Mouse (Mus musculus): Measurements from ENCODE around the gene Fgr. TPM values are rescaled to one million over a fixed set of nuclear protein-coding genes. Genes with fewer than 3 reads are reported as not detected.

The Fgr gene
- polyA plus RNA-seq, 1 experiment from 2014 or later: not detected

DNA sequence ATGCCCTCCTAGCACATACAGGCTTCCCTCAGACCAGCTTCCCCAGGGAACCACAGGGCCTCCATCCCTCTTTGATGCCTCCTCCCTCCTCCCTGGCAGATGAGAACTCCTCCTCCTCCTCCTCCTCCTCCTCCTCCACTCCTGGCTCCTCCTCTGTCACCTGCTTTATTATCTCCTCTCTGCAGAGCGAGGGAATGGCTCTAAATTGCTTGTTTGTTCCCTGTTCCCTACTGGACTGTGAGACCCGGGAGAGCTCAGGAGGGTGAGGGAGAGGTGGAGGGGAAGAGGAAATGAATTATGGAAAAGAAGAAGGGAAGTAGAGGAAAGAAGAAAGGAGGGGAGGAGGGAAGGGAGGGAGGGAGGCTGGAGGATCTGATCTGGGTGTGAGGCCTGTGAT is 18.5 kb upstream of the Fgr start:
- no peaks in the 10 kb centered on the region for H3K27me3 ChIP-seq (ENCODE audit: control insufficient read depth, insufficient read depth, low read length)
- ATAC-seq (ENCODE audit: low FRiP score) (no peak), DNase-seq (ENCODE audit: low spot score, missing footprints) (no peak)
- no peaks in the 10 kb centered on the region for H3K36me3 ChIP-seq (ENCODE audit: control insufficient read depth, insufficient read depth, low read length)
- peaks cover 17% of the 10 kb centered on the region for H3K4me1 ChIP-seq (ENCODE audit: control insufficient read depth, insufficient read depth, low read length)
- H3K27ac ChIP-seq (ENCODE audit: low read depth, low read length): no peak overlapping the region
- WGBS: 39% methylated on average over 2 of the region's 2 CpGs
- no peaks in the 10 kb centered on the region for H3K9me3 ChIP-seq (ENCODE audit: control insufficient read depth, low read length)
- H3K9ac ChIP-seq (ENCODE audit: low read length): no peak overlapping the region
- H3K4me2 ChIP-seq: no peak overlapping the region
- H3K4me3 ChIP-seq (ENCODE audit: low read depth, low read length): no peak overlapping the region

DNA sequence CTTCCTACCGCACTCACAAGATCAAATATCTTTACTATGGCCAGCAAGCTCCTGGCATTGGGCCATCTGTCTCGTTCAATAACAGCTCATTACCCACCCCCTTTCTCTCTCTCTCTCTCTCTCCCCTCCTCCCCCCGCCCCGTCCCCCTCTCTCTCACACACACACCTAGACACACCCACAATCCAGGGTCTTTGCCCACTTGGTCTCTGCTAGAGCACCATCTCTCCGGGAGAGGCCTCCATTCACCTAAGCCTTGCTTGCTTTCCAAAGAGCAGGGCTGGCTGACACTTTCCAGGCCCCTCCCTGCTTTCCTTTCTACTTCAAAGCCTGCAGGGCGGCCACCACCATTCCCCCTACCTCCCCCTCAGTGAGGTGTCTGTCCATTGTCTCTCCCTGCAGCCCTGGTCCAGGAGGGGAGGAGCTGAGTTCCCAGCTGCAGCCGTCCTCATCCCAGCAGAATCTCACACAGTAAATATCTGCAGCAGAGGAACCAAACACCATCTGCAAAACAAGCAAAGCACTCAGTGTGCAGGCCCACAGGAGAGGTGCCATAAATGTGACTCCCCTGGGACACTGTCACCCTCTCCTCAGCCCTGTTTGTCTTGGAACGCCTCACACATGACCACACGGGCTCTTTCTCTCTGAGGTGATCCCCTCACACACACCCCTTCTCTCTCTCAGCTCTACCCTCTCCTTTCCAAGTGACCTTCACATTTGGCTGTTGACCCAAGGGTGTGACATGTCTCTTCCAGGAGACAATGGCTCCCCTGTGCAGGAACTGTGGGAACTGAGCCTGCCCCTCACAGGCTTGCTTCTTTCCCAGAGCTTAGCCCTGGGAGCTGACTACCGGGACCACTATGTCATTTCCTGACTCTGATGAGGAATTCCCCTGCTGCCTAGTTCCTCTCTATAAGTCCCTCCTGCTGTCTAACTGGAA is 14.9 kb upstream of the Fgr start:
- Histone ChIP-seq H3K36me3 (ENCODE audit: control insufficient read depth, insufficient read depth, low read length) (no peaks in the 10 kb centered on the region), H3K4me1 (ENCODE audit: control insufficient read depth, insufficient read depth, low read length) (peaks cover 17% of the 10 kb centered on the region), H3K27me3 (ENCODE audit: control insufficient read depth, insufficient read depth, low read length) (no peaks in the 10 kb centered on the region), H3K9ac (ENCODE audit: low read length) (peak overlapping the region; percentile 42), H3K9me3 (ENCODE audit: control insufficient read depth, low read length) (no peaks in the 10 kb centered on the region), H3K4me3 (ENCODE audit: low read depth, low read length) (no peak overlapping the region), H3K27ac (ENCODE audit: low read depth, low read length) (peak overlapping the region; percentile 82), H3K4me2 (no peak overlapping the region; the same call in 1 of the 2 replicates)
- no peak for DNase-seq (ENCODE audit: low spot score, missing footprints)
- 6% methylated on average over 10 of the region's 10 CpGs for WGBS
- ATAC-seq (ENCODE audit: low FRiP score): peak; percentile 71

DNA sequence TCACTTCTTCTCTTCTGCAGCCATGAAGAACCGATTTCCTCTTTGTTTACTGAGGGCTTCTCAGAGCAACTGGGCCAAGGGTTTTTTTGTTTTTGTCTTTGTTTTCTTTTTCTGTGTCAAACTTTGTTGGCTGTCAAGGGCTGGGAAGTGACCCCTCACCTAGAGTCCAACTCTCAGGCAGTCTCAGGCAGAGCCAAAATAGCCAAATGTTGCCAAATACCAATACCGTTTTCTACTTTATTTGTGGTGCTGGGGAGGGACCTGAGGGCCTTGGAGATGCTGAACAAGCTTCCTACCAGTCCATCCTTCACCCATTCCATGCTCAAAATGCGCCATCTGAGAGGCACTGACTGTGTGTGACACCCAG is 14.2 kb upstream of the Fgr start:
- DNase-seq (ENCODE audit: low spot score, missing footprints) (no peak), ATAC-seq (ENCODE audit: low FRiP score) (no peak)
- Histone ChIP-seq H3K27ac (ENCODE audit: low read depth, low read length) (peak overlapping the region; percentile 82; the same call in 1 of the 2 replicates), H3K4me1 (ENCODE audit: control insufficient read depth, insufficient read depth, low read length) (peaks cover 21% of the 10 kb centered on the region), H3K4me2 (no peak overlapping the region), H3K4me3 (ENCODE audit: low read depth, low read length) (no peak overlapping the region), H3K27me3 (ENCODE audit: control insufficient read depth, insufficient read depth, low read length) (no peaks in the 10 kb centered on the region), H3K36me3 (ENCODE audit: control insufficient read depth, insufficient read depth, low read length) (no peaks in the 10 kb centered on the region), H3K9ac (ENCODE audit: low read length) (no peak overlapping the region), H3K9me3 (ENCODE audit: control insufficient read depth, low read length) (no peaks in the 10 kb centered on the region)
- 53% methylated on average over 3 of the region's 3 CpGs for WGBS

DNA sequence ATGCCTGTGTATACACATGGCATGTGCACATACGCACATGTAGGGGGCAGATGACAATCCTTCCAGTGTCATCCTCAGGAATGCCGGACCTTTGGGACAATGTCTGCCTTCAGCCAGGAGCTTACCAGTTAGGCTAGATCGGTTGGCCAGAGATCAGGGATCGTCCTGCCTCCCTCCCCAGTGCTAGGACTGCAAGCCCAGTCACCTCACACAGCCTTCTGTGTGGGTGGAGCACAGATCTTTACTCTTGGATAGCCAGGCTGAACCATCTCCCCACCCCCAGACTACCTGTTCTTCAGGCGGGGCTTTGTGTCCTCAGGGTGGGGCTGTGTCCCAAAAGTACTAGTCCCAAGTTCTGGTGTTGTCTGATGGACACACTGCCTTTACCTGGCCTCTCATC is 13.6 kb upstream of the Fgr start:
- Histone ChIP-seq H3K9ac (ENCODE audit: low read length) (no peak overlapping the region), H3K27me3 (ENCODE audit: control insufficient read depth, insufficient read depth, low read length) (no peaks in the 10 kb centered on the region), H3K27ac (ENCODE audit: low read depth, low read length) (no peak overlapping the region), H3K4me3 (ENCODE audit: low read depth, low read length) (no peak overlapping the region), H3K4me1 (ENCODE audit: control insufficient read depth, insufficient read depth, low read length) (peaks cover 18% of the 10 kb centered on the region), H3K9me3 (ENCODE audit: control insufficient read depth, low read length) (no peaks in the 10 kb centered on the region), H3K36me3 (ENCODE audit: control insufficient read depth, insufficient read depth, low read length) (no peaks in the 10 kb centered on the region), H3K4me2 (no peak overlapping the region)
- no peak for DNase-seq (ENCODE audit: low spot score, missing footprints)
- ATAC-seq (ENCODE audit: low FRiP score): no peak
- WGBS: 73% methylated on average over 5 of the region's 5 CpGs

DNA sequence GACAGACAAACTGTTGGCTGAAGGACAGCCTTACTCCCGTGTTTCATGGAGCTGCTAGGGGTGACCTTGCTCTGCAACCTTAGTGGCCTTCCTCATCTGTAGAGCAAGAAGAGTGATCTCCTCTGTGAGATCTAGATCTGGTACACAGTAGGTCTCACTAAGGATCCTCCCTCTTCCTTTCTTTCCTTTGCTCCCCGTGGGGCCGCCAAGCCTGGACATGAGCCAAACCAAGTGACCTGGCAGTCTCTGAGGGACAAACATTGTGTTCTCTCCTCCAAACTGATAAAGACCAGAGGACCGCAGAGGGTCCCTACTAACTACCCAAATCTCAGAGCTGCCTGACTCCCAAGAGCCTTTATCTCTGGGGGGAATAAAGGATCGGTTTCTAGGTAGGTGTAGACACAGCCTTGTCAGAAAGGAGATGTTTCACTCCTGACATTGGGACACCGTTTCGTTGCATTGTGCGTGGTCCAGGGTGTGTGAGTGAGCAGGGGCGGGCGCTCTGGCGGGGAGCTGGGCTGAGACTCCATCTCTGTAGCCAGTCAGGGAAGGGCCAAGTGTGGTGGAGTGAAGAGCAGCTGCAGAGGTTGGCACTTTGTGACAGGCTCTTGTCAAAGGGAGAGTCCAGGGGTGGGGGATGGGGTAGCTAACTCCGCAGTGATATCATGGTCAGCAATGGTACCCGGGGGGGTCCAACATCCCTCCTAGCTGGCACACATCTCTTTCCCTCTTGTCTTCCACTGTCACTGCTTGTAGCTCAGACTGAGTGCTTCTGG is 12.8 kb upstream of the Fgr start:
- no peak overlapping the region for H3K4me3 ChIP-seq (ENCODE audit: low read depth, low read length)
- peaks cover 18% of the 10 kb centered on the region for H3K4me1 ChIP-seq (ENCODE audit: control insufficient read depth, insufficient read depth, low read length)
- H3K9me3 ChIP-seq (ENCODE audit: control insufficient read depth, low read length): no peaks in the 10 kb centered on the region
- no peak overlapping the region for H3K27ac ChIP-seq (ENCODE audit: low read depth, low read length)
- no peak overlapping the region for H3K9ac ChIP-seq (ENCODE audit: low read length)
- no peak overlapping the region for H3K4me2 ChIP-seq
- no peak for ATAC-seq (ENCODE audit: low FRiP score)
- H3K27me3 ChIP-seq (ENCODE audit: control insufficient read depth, insufficient read depth, low read length): no peaks in the 10 kb centered on the region
- WGBS: 69% methylated on average over 13 of the region's 13 CpGs
- H3K36me3 ChIP-seq (ENCODE audit: control insufficient read depth, insufficient read depth, low read length): no peaks in the 10 kb centered on the region
- no peak for DNase-seq (ENCODE audit: low spot score, missing footprints)

DNA sequence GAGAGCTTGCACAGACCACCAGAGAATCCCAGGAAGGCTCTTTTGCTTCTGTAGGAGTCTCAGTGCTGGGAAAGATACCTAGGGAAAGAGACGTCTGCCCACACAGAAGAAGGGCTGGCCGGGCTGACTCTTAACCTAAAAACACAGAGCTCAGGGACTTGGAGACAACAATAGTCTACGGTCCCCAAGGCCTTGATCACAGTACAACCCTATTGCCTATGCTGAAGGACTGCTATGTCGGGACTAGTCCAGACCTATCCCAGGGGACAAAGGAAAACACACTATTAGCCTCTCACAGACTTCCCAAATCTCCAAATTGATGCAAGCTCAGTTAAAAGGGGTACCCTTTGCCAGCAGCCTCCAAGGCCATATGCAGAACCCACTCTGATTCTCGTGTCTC is 12.0 kb upstream of the Fgr start:
- DNase-seq (ENCODE audit: low spot score, missing footprints): no peak
- 84% methylated on average over 5 of the region's 5 CpGs for WGBS

DNA sequence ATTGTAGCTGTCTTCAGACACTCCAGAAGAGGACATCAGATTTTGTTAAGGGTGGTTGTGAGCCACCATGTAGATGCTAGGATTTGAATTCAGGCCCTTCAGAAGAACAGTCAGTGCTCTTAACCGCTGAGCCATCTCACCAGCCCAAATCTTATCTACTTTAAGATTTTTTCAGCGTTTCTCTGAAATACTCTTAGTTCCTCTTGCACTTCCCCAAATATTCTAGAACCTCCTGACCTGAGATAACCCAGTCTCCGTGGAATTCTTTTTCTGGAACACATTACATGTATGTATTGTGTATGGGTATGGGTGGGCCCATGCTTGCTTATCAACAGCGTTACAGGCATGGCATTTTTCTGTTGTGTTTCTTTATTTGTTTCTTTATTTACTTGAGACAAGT is 11.3 kb upstream of the Fgr start:
- WGBS: 90% methylated on average over 4 of the region's 4 CpGs
- H3K4me1 ChIP-seq (ENCODE audit: control insufficient read depth, insufficient read depth, low read length): peaks cover 18% of the 10 kb centered on the region
- no peak overlapping the region for H3K4me3 ChIP-seq (ENCODE audit: low read depth, low read length)
- ATAC-seq (ENCODE audit: low FRiP score) (no peak), DNase-seq (ENCODE audit: low spot score, missing footprints) (no peak)
- H3K9ac ChIP-seq (ENCODE audit: low read length): no peak overlapping the region
- no peak overlapping the region for H3K4me2 ChIP-seq
- no peaks in the 10 kb centered on the region for H3K36me3 ChIP-seq (ENCODE audit: control insufficient read depth, insufficient read depth, low read length)
- H3K27ac ChIP-seq (ENCODE audit: low read depth, low read length): no peak overlapping the region
- no peaks in the 10 kb centered on the region for H3K9me3 ChIP-seq (ENCODE audit: control insufficient read depth, low read length)
- no peaks in the 10 kb centered on the region for H3K27me3 ChIP-seq (ENCODE audit: control insufficient read depth, insufficient read depth, low read length)

More for the DNA sequence above, 12.0 kb upstream of the Fgr start:
- Histone ChIP-seq H3K36me3 (ENCODE audit: control insufficient read depth, insufficient read depth, low read length) (no peaks in the 10 kb centered on the region), H3K27me3 (ENCODE audit: control insufficient read depth, insufficient read depth, low read length) (no peaks in the 10 kb centered on the region), H3K9ac (ENCODE audit: low read length) (no peak overlapping the region), H3K4me3 (ENCODE audit: low read depth, low read length) (no peak overlapping the region), H3K9me3 (ENCODE audit: control insufficient read depth, low read length) (no peaks in the 10 kb centered on the region), H3K4me2 (no peak overlapping the region), H3K27ac (ENCODE audit: low read depth, low read length) (no peak overlapping the region), H3K4me1 (ENCODE audit: control insufficient read depth, insufficient read depth, low read length) (peaks cover 18% of the 10 kb centered on the region)
- no peak for ATAC-seq (ENCODE audit: low FRiP score)

DNA sequence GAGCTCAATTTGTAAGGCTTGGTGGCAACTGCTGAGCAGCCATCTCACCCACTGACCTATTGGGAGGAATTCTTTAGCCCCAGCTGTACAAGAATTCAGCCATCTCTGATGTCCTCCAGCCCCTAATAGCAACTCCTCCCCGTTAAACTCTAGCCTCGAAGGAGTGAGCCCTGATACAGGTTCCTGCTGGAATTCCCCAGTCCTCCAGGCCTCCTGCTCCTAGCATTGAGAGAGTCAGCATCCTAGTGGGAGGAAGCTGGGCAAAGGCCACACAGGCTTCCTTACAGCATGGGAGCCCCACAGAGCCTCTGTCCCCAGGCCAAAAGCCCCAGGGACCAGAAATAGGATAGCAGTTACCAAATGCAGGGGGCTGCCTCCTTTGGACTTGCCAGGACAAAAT is 10.5 kb upstream of the Fgr start:
- Histone ChIP-seq H3K27me3 (ENCODE audit: control insufficient read depth, insufficient read depth, low read length) (no peaks in the 10 kb centered on the region), H3K4me2 (no peak overlapping the region), H3K36me3 (ENCODE audit: control insufficient read depth, insufficient read depth, low read length) (no peaks in the 10 kb centered on the region), H3K9me3 (ENCODE audit: control insufficient read depth, low read length) (no peaks in the 10 kb centered on the region), H3K4me3 (ENCODE audit: low read depth, low read length) (no peak overlapping the region), H3K27ac (ENCODE audit: low read depth, low read length) (no peak overlapping the region), H3K9ac (ENCODE audit: low read length) (no peak overlapping the region), H3K4me1 (ENCODE audit: control insufficient read depth, insufficient read depth, low read length) (peaks cover 18% of the 10 kb centered on the region)
- WGBS: 43% methylated on average over 2 of the region's 2 CpGs
- DNase-seq (ENCODE audit: low spot score, missing footprints) (no peak), ATAC-seq (ENCODE audit: low FRiP score) (no peak)

DNA sequence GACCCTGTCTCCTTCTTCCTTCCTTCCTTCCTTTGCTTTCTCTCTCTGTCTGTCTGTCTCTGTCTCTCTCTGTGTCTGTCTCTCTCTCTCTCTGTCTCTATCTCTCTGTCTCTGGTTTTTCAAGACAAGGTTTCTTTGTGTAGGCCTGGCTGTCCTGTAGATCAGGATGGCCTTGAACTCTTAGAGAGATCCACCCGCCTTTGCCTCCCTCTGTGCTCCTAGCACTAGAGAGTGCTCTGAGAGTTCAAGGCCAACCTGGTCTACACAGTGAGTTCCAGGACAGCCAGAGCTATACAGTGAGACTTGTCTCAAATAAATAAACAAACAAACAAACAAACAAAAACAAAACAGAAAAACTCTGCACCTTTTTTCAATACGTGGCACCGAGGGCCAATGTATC is 9.8 kb upstream of the Fgr start:
- WGBS: 26% methylated on average over 3 of the region's 3 CpGs
- no peak overlapping the region for H3K4me2 ChIP-seq
- no peak overlapping the region for H3K9ac ChIP-seq (ENCODE audit: low read length)
- no peak overlapping the region for H3K4me3 ChIP-seq (ENCODE audit: low read depth, low read length)
- no peaks in the 10 kb centered on the region for H3K36me3 ChIP-seq (ENCODE audit: control insufficient read depth, insufficient read depth, low read length)
- peaks cover 13% of the 10 kb centered on the region for H3K4me1 ChIP-seq (ENCODE audit: control insufficient read depth, insufficient read depth, low read length)
- H3K27me3 ChIP-seq (ENCODE audit: control insufficient read depth, insufficient read depth, low read length): no peaks in the 10 kb centered on the region
- H3K27ac ChIP-seq (ENCODE audit: low read depth, low read length): no peak overlapping the region
- no peaks in the 10 kb centered on the region for H3K9me3 ChIP-seq (ENCODE audit: control insufficient read depth, low read length)
- DNase-seq (ENCODE audit: low spot score, missing footprints) (no peak), ATAC-seq (ENCODE audit: low FRiP score) (no peak)
